Mouse (Mus musculus) C2C12 (cell line): ENCODE measurements around the gene Cdiptos. TPM values are rescaled to one million over a fixed set of nuclear protein-coding genes. Genes with fewer than 3 reads are reported as not detected.

Source experiments
- H3K27me3 ChIP-seq: one replicate; pipeline ENCODE4 v1.6.1; 2011; ENCODE audit not compliant: control insufficient read depth, insufficient read depth, insufficient read length
- H3K36me3 ChIP-seq: one replicate; pipeline ENCODE4 v1.6.1; 2011; ENCODE audit not compliant: control insufficient read depth, insufficient read depth
- H3K4me3 ChIP-seq: one replicate; pipeline ENCODE4 v1.5.1; 2011; ENCODE audit warnings: mild to moderate bottlenecking, control low read depth; ENCODE audit not compliant: poor library complexity, insufficient read depth, severe bottlenecking
- H3K79me2 ChIP-seq: one replicate; pipeline ENCODE4 v1.6.1; 2011; ENCODE audit not compliant: control insufficient read depth, insufficient read depth
- H3K79me3 ChIP-seq: one replicate; pipeline ENCODE4 v1.6.1; 2011; ENCODE audit warnings: low read depth, control low read depth
- H3ac ChIP-seq: one replicate; pipeline ENCODE3; 2011; ENCODE audit warnings: low read depth; ENCODE audit not compliant: control insufficient read depth, insufficient read length
- CEBPB ChIP-seq: IDR thresholded peaks from one replicate; pipeline ENCODE4 v1.6.1; 2011; ENCODE audit warnings: low read depth, mild to moderate bottlenecking, control low read depth, moderate library complexity
- CTCF ChIP-seq: IDR thresholded peaks from one replicate; pipeline ENCODE4 v1.5.1; 2011; ENCODE audit not compliant: control insufficient read depth, insufficient read depth, insufficient read length
- FOSL1 ChIP-seq: IDR thresholded peaks from one replicate; pipeline ENCODE4 v1.8.0; 2011; ENCODE audit warnings: mild to moderate bottlenecking, low read length; ENCODE audit not compliant: poor library complexity, insufficient read depth, severe bottlenecking
- MAX ChIP-seq: IDR thresholded peaks from one replicate; pipeline ENCODE4 v1.6.1; 2011; ENCODE audit warnings: mild to moderate bottlenecking, control low read depth
- MYOD1 ChIP-seq: IDR thresholded peaks from one replicate; pipeline ENCODE4 v1.6.1; 2011; ENCODE audit warnings: low read depth; ENCODE audit not compliant: control insufficient read depth, insufficient read length
- MYOG ChIP-seq: IDR thresholded peaks from one replicate; pipeline ENCODE4 v1.6.1; 2011; ENCODE audit not compliant: control insufficient read depth, insufficient read length; ENCODE audit errors: extremely low read depth
- USF1 ChIP-seq: IDR thresholded peaks from one replicate; pipeline ENCODE4 v1.6.1; 2011; ENCODE audit warnings: low read depth, mild to moderate bottlenecking, control low read depth, moderate library complexity
- polyA plus RNA-seq: library from polyadenylated mRNA; unstranded; fragments of >200 nt; fragmentation: generic; extraction: Trizol; gene quantifications from one replicate; pipeline ENCODE4 v1.2.1, GENCODE M21; 2012; ENCODE audit warnings: missing spikeins

Cdiptos gene
- polyA plus RNA-seq, 1 experiment = 0.06 TPM

GRCm38 (mm10) chr7:127018416-127019305 lies 42.8 kb upstream of the Cdiptos start:
- Histone ChIP-seq H3K36me3 (peaks cover 24% of the 10 kb centered on the region), H3K4me3 (no peak overlapping the region), H3ac (no peak overlapping the region), H3K27me3 (no peaks in the 10 kb centered on the region), H3K79me3 (peaks cover 14% of the 10 kb centered on the region), H3K79me2 (peaks cover 32% of the 10 kb centered on the region)
- no peak for TF ChIP-seq MYOD1
- no peak for TF ChIP-seq USF1
- TF ChIP-seq CTCF = no peak
- no peak for TF ChIP-seq CEBPB
- no peak for TF ChIP-seq MYOG
- TF ChIP-seq MAX = no peak
- no peak for TF ChIP-seq FOSL1

GRCm38 (mm10) chr7:127017950-127018345 lies 42.0 kb upstream of the Cdiptos start:
- peaks cover 15% of the 10 kb centered on the region for H3K79me3 ChIP-seq
- peaks cover 32% of the 10 kb centered on the region for H3K79me2 ChIP-seq
- no peak overlapping the region for H3K4me3 ChIP-seq
- peaks cover 24% of the 10 kb centered on the region for H3K36me3 ChIP-seq
- TF ChIP-seq MYOG = no peak
- H3ac ChIP-seq = no peak overlapping the region
- H3K27me3 ChIP-seq = no peaks in the 10 kb centered on the region

GRCm38 (mm10) chr7:127016971-127017949 lies 41.4 kb upstream of the Cdiptos start, which contains the start of gene Pagr1a:
Gene Pagr1a (minus strand): TSS chr7:127017352.
- H3K27me3 ChIP-seq = no peaks in the 10 kb centered on the region

GRCm38 (mm10) chr7:127016486-127016938 lies 40.6 kb upstream of the Cdiptos start:
- Histone ChIP-seq H3K4me3 (peak overlapping the region; percentile 51), H3K36me3 (peaks cover 15% of the 10 kb centered on the region), H3K79me3 (peaks cover 18% of the 10 kb centered on the region), H3K27me3 (no peaks in the 10 kb centered on the region), H3K79me2 (peaks cover 39% of the 10 kb centered on the region), H3ac (peak overlapping the region; percentile 62)
- TF ChIP-seq CTCF = no peak
- no peak for TF ChIP-seq MYOG
- no peak for TF ChIP-seq FOSL1
- TF ChIP-seq CEBPB = no peak
- TF ChIP-seq MYOD1 = no peak
- TF ChIP-seq USF1 = no peak
- no peak for TF ChIP-seq MAX

More at GRCm38 (mm10) chr7:127016971-127017949, 41.4 kb upstream of the Cdiptos start, which contains the start of gene Pagr1a:
- TF ChIP-seq MYOD1 = no peak
- TF ChIP-seq CEBPB = no peak
- TF ChIP-seq MYOG = no peak
- TF ChIP-seq USF1 = no peak
- peak; percentile 76 for TF ChIP-seq CTCF
- TF ChIP-seq MAX = no peak
- peaks cover 18% of the 10 kb centered on the region for H3K36me3 ChIP-seq
- peak within 1 kb of the TSS; percentile 62 for H3ac ChIP-seq
- H3K79me3 ChIP-seq = peaks cover 18% of the 10 kb centered on the region
- peaks cover 33% of the 10 kb centered on the region for H3K79me2 ChIP-seq
- H3K4me3 ChIP-seq = peak within 1 kb of the TSS; percentile 51

GRCm38 (mm10) chr7:127016481-127016485 lies 40.4 kb upstream of the Cdiptos start, which contains the start of gene Pagr1b:
Gene Pagr1b (minus strand): TSS chr7:127016484.
- Histone ChIP-seq H3K79me2 (peaks cover 39% of the 10 kb centered on the region), H3K36me3 (peaks cover 15% of the 10 kb centered on the region), H3K79me3 (peaks cover 18% of the 10 kb centered on the region), H3K4me3 (peak within 1 kb of the TSS; percentile 51), H3ac (peak within 1 kb of the TSS; percentile 62), H3K27me3 (no peaks in the 10 kb centered on the region)
- TF ChIP-seq CEBPB (no peak), MYOD1 (no peak), MYOG (no peak), MAX (no peak), USF1 (no peak), CTCF (no peak), FOSL1 (no peak)
